9 mouse cellular contexts compared by ENCODE assay signal in genomic region chr6:100502961-100503782, GRCm38 (mm10).
DNase-seq lines count a peak whose midpoint lies in the region; ATAC-seq lines count a peak whose summit lies in the region.
"Had no signal": no experiment of that assay in that cellular context is flagged by ENCODE, and none has a peak within 500 bp of the region (broad histone marks: within the 10 kb centered on the region; RNA-seq: fewer than 3 reads in every experiment).

No protein-coding gene starts in this region.

- H3K27me3 ChIP-seq in hindbrain, embryonic 10.5 days (ENCODE audit: insufficient read depth, poor library complexity, severe bottlenecking) = peaks cover 98% of the 10 kb centered on the region
- H3K27me3 ChIP-seq in hindbrain, embryonic 13.5 days = peaks cover 70% of the 10 kb centered on the region
- no peaks in the 10 kb centered on the region for H3K27me3 ChIP-seq in heart, embryonic 14.5 days (ENCODE audit: control insufficient read depth, insufficient read depth, low read length)
- peaks cover 19% of the 10 kb centered on the region; the same call in 1 of the 2 replicates for H3K27me3 ChIP-seq in limb, embryonic 13.5 days

- no peaks in the 10 kb centered on the region for H3K36me3 ChIP-seq in hindbrain, embryonic 10.5 days
- H3K36me3 ChIP-seq in hindbrain, embryonic 13.5 days = no peaks in the 10 kb centered on the region
- no peaks in the 10 kb centered on the region for H3K36me3 ChIP-seq in heart, embryonic 14.5 days (ENCODE audit: control insufficient read depth, insufficient read depth, low read length)
- no peaks in the 10 kb centered on the region for H3K36me3 ChIP-seq in limb, embryonic 13.5 days

- no peaks in the 10 kb centered on the region for H3K9me3 ChIP-seq in hindbrain, embryonic 10.5 days
- no peaks in the 10 kb centered on the region for H3K9me3 ChIP-seq in hindbrain, embryonic 13.5 days
- H3K9me3 ChIP-seq in heart, embryonic 14.5 days (ENCODE audit: control insufficient read depth, low read length) = no peaks in the 10 kb centered on the region
- H3K9me3 ChIP-seq in limb, embryonic 13.5 days = no peaks in the 10 kb centered on the region

- no peak for ATAC-seq in hindbrain, embryonic 13.5 days (ENCODE audit: low FRiP score)
- peak; percentile 24; the same call in 1 of the 2 replicates for ATAC-seq in heart, embryonic 14.5 days (ENCODE audit: insufficient number of reproducible peaks, insufficient read depth, low FRiP score, low read depth)
- ATAC-seq in limb, embryonic 13.5 days (ENCODE audit: low FRiP score, low read depth) = peak; percentile 82
- no peak for ATAC-seq in erythroblast, adult 5-6 weeks (replicated peaks; ENCODE audit: low FRiP score, poor library complexity, severe bottlenecking)

- DNase-seq in hindbrain, embryonic 10.5 days (ENCODE audit: low spot score) = peak; percentile 37
- DNase-seq in ZHBTc4 (ENCODE audit: low read depth, low spot score) = peak; percentile 39
- peak; percentile 62 for DNase-seq in embryo, embryonic 11 days
- peak; percentile 26 to 58 for DNase-seq in urinary bladder, postnatal 36 days (ENCODE audit: low spot score in 2 of 2)
- DNase-seq: lung, embryonic 14.5 days had no signal

- H3K4me2 ChIP-seq in hindbrain, embryonic 13.5 days = no peak overlapping the region
- H3K4me2 ChIP-seq in heart, embryonic 14.5 days (ENCODE audit: low read length) = no peak overlapping the region
- H3K4me2 ChIP-seq in limb, embryonic 13.5 days (replicated peaks) = 0 out of 2 replicates have a peak overlapping the region, but pooled peaks have one; percentile 12
- H3K4me2 ChIP-seq: lung, embryonic 14.5 days had no signal

- H3K4me1 ChIP-seq in hindbrain, embryonic 10.5 days (replicated peaks) = peaks cover 60% of the 10 kb centered on the region
- peaks cover 45% of the 10 kb centered on the region for H3K4me1 ChIP-seq in hindbrain, embryonic 13.5 days (replicated peaks)
- peaks cover 12 to 13% of the 10 kb centered on the region in 2 experiments; a peak in 3 of 4 replicates for H3K4me1 ChIP-seq in heart, embryonic 14.5 days (ENCODE audit: control insufficient read depth in 2 of 2, insufficient read depth in 2 of 2, low read length in 2 of 2)
- H3K4me1 ChIP-seq in limb, embryonic 13.5 days = peaks cover 38% of the 10 kb centered on the region

- 55% methylated on average over 14 of the region's 14 CpGs for WGBS in hindbrain, embryonic 10.5 days
- WGBS in hindbrain, embryonic 13.5 days = 62% methylated on average over 14 of the region's 14 CpGs
- 50% methylated on average over 14 of the region's 14 CpGs for WGBS in heart, embryonic 14.5 days
- 28% methylated on average over 14 of the region's 14 CpGs for WGBS in limb, embryonic 13.5 days

- 0 out of 2 replicates have a peak overlapping the region, but pooled peaks have one; percentile 9 for H3K27ac ChIP-seq in hindbrain, embryonic 10.5 days
- H3K27ac ChIP-seq in hindbrain, embryonic 13.5 days = no peak overlapping the region
- H3K27ac ChIP-seq in heart, embryonic 14.5 days (replicated peaks in 1 of 2; ENCODE audit: control insufficient read depth in 1 of 2, insufficient read depth in 1 of 2, low read depth in 2 of 2, low read length in 2 of 2) = no peak overlapping the region; a peak in 1 of 4 replicates
- peak overlapping the region; percentile 53; the same call in 1 of the 2 replicates for H3K27ac ChIP-seq in limb, embryonic 13.5 days

- H3K4me3 ChIP-seq in hindbrain, embryonic 10.5 days = no peak overlapping the region
- H3K4me3 ChIP-seq in hindbrain, embryonic 13.5 days = no peak overlapping the region
- H3K4me3 ChIP-seq in heart, embryonic 14.5 days (ENCODE audit: control insufficient read depth in 1 of 2, insufficient read depth in 1 of 2, low read depth in 1 of 2, low read length in 2 of 2) = no peak overlapping the region
- H3K4me3 ChIP-seq in limb, embryonic 13.5 days = no peak overlapping the region

- no peak overlapping the region for H3K9ac ChIP-seq in hindbrain, embryonic 13.5 days
- H3K9ac ChIP-seq in heart, embryonic 14.5 days (ENCODE audit: low read length) = no peak overlapping the region
- H3K9ac ChIP-seq in limb, embryonic 13.5 days = no peak overlapping the region
- H3K9ac ChIP-seq: lung, embryonic 14.5 days had no signal

Comparison
In these comparisons a context has a peak if more than half of its experiments do, and no peak if none do; other contexts are left out.
1. H3K27ac ChIP-seq: peak in hindbrain, embryonic 10.5 days (single experiment) and limb, embryonic 13.5 days (single experiment); none in hindbrain, embryonic 13.5 days (single experiment) and heart, embryonic 14.5 days (0 of 2).
2. ATAC-seq: peak in heart, embryonic 14.5 days (single experiment) and limb, embryonic 13.5 days (single experiment); none in hindbrain, embryonic 13.5 days (single experiment) and erythroblast, adult 5-6 weeks (single experiment).
3. Peak in every context shown above with its lines, with median percentiles within 50 percentile points of each other: DNase-seq.